Mouse (Mus musculus): ENCODE data around the gene C1qa. TPM values are rescaled to one million over a fixed set of nuclear protein-coding genes. Genes with fewer than 3 reads are reported as not detected.

Gene C1qa
- total and polyA plus RNA-seq, 3 experiments = 0.12 TPM; not detected in 2

DNA sequence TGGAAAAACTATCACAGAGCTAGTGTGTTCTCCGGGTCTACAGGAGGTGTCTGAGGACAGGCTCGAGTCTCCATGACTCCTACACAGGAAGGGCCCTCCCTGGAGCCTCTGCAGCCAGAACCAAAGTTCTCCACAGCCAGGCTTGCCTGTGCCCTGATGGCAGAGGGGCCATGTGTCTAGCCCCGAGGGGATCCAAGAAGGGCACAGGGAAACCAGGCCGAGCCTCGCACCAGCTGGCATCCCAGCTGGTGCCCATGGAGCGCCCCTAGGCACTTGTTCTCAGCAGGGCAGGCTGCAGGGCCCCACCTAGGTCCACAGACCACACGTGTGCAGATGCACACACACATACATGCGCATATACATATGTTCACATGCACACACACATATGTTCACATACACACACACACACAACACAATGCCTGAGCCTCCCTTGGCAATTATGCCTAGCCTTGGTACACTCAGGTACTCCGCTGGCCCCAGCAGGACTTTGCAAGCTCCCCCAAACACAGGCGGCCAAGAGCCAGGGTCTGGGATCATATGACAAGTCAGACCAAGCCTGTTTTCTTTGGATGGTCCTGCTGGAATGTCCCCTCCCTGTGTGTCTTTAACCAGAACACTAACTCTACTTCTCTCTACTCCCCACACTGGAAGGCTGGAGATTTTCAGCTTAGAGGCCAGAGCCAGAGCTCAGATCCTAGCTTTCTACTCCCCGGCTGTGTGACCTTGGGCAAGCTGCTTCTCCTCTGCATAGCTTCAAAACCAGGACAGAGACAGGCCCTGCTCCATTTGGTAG is 46.2 kb upstream of the C1qa start:
- H3K27me3 ChIP-seq (ENCODE audit: control insufficient read depth in 1 of 2, insufficient read depth in 2 of 2, low read length in 2 of 2) = peaks cover 0 to 1% of the 10 kb centered on the region in 2 experiments; a peak in 1 of 4 replicates
- H3K9me3 ChIP-seq (replicated peaks; ENCODE audit: insufficient read depth, low read length) = no peaks in the 10 kb centered on the region
- no peak overlapping the region for H3K27ac ChIP-seq (ENCODE audit: control insufficient read depth, low read depth, low read length)
- no peaks in the 10 kb centered on the region for H3K79me2 ChIP-seq (ENCODE audit: control insufficient read depth, insufficient read depth, low read length, poor library complexity)
- H3K36me3 ChIP-seq (ENCODE audit: control insufficient read depth in 1 of 2, insufficient read depth in 2 of 2, low read length in 2 of 2) = no peaks in the 10 kb centered on the region
- no peak for DNase-seq (ENCODE audit: low read depth, low spot score)
- H3K4me1 ChIP-seq (ENCODE audit: control insufficient read depth in 1 of 2, insufficient read depth in 2 of 2, low read length in 2 of 2) = no peaks in the 10 kb centered on the region
- no peak overlapping the region for H3K4me3 ChIP-seq (ENCODE audit: control insufficient read depth in 1 of 2, insufficient read depth in 1 of 2, low read depth in 2 of 2, low read length in 2 of 2)
- TF ChIP-seq MYB (IDR thresholded peaks at IDR 0.05; ENCODE audit: low read depth, low read length) (no peak), HCFC1 (IDR thresholded peaks at IDR 0.05; ENCODE audit: low read depth, low read length) (no peak), ZNF384 (IDR thresholded peaks at IDR 0.05; ENCODE audit: low read depth, low read length) (no peak), RAD21 (IDR thresholded peaks at IDR 0.05; ENCODE audit: low read depth, low read length) (no peak), MAZ (IDR thresholded peaks at IDR 0.05; ENCODE audit: low read depth, low read length) (no peak), NELFE (IDR thresholded peaks at IDR 0.05; ENCODE audit: low read depth, low read length) (no peak), JUND (IDR thresholded peaks at IDR 0.05; ENCODE audit: low read depth, low read length) (no peak), MYC (IDR thresholded peaks at IDR 0.05; ENCODE audit: low read depth, low read length) (no peak)
- no peak overlapping the region for H3K9ac ChIP-seq (ENCODE audit: control insufficient read depth, low read depth, low read length, poor library complexity, severe bottlenecking)

DNA sequence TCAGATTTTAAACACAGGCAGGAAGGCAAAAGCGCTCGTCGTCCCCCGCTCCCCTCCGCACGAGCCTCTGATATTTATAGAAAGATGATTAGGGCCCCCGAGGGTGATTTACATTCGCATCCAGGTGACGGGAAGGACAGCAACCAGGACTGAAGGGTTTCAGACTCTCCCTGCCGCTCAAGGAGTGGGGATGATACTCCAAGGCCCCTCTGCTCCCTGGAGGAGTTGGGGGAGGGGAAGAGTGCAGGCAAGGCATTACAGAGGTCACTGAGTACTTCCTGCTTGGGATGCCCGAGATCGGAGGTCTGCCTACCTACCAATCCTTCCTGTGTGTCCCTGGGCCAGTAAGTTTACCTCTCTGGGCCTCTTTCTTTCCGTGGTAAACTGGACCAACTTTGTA is 44.6 kb upstream of the C1qa start:
- H3K79me2 ChIP-seq (ENCODE audit: control insufficient read depth, insufficient read depth, low read length, poor library complexity) = no peaks in the 10 kb centered on the region

GRCm38 (mm10) chr4:136942761-136943160 is 44.2 kb upstream of the C1qa start:
- Histone ChIP-seq H3K4me1 (ENCODE audit: control insufficient read depth in 1 of 2, insufficient read depth in 2 of 2, low read length in 2 of 2) (no peaks in the 10 kb centered on the region), H3K27ac (ENCODE audit: control insufficient read depth, low read depth, low read length) (no peak overlapping the region), H3K27me3 (ENCODE audit: control insufficient read depth in 1 of 2, insufficient read depth in 2 of 2, low read length in 2 of 2) (peaks cover 0 to 1% of the 10 kb centered on the region in 2 experiments; a peak in 1 of 4 replicates), H3K36me3 (ENCODE audit: control insufficient read depth in 1 of 2, insufficient read depth in 2 of 2, low read length in 2 of 2) (no peaks in the 10 kb centered on the region), H3K9me3 (replicated peaks; ENCODE audit: insufficient read depth, low read length) (no peaks in the 10 kb centered on the region), H3K79me2 (ENCODE audit: control insufficient read depth, insufficient read depth, low read length, poor library complexity) (no peaks in the 10 kb centered on the region), H3K9ac (ENCODE audit: control insufficient read depth, low read depth, low read length, poor library complexity, severe bottlenecking) (no peak overlapping the region), H3K4me3 (ENCODE audit: control insufficient read depth in 1 of 2, insufficient read depth in 1 of 2, low read depth in 2 of 2, low read length in 2 of 2) (no peak overlapping the region)
- DNase-seq (ENCODE audit: low read depth, low spot score) = no peak
- TF ChIP-seq E2F4 (IDR thresholded peaks at IDR 0.05; ENCODE audit: borderline replicate concordance, low read depth, low read length) (no peak), ELF1 (IDR thresholded peaks at IDR 0.05; ENCODE audit: low read depth, low read length) (no peak), JUND (IDR thresholded peaks at IDR 0.05; ENCODE audit: low read depth, low read length) (no peak), POLR2A (IDR thresholded peaks at IDR 0.05; ENCODE audit: control insufficient read depth in 1 of 2, insufficient read depth in 1 of 2, low read depth in 1 of 2, low read length in 2 of 2, poor library complexity in 1 of 2) (no peak), MYB (IDR thresholded peaks at IDR 0.05; ENCODE audit: low read depth, low read length) (no peak), ZMIZ1 (IDR thresholded peaks at IDR 0.05; ENCODE audit: low read depth, low read length) (no peak), BHLHE40 (IDR thresholded peaks at IDR 0.05; ENCODE audit: borderline replicate concordance, low read depth, low read length) (no peak), TBP (IDR thresholded peaks at IDR 0.05; ENCODE audit: low read depth, low read length) (no peak), POLR2AphosphoS2 (IDR thresholded peaks at IDR 0.05; ENCODE audit: low read length) (no peak)

More for the DNA sequence above, 44.6 kb upstream of the C1qa start:
- Histone ChIP-seq H3K27me3 (ENCODE audit: control insufficient read depth in 1 of 2, insufficient read depth in 2 of 2, low read length in 2 of 2) (peaks cover 0 to 1% of the 10 kb centered on the region in 2 experiments; a peak in 1 of 4 replicates), H3K9me3 (replicated peaks; ENCODE audit: insufficient read depth, low read length) (no peaks in the 10 kb centered on the region), H3K9ac (ENCODE audit: control insufficient read depth, low read depth, low read length, poor library complexity, severe bottlenecking) (no peak overlapping the region), H3K27ac (ENCODE audit: control insufficient read depth, low read depth, low read length) (no peak overlapping the region), H3K36me3 (ENCODE audit: control insufficient read depth in 1 of 2, insufficient read depth in 2 of 2, low read length in 2 of 2) (no peaks in the 10 kb centered on the region), H3K4me1 (ENCODE audit: control insufficient read depth in 1 of 2, insufficient read depth in 2 of 2, low read length in 2 of 2) (no peaks in the 10 kb centered on the region), H3K4me3 (ENCODE audit: control insufficient read depth in 1 of 2, insufficient read depth in 1 of 2, low read depth in 2 of 2, low read length in 2 of 2) (no peak overlapping the region)
- TF ChIP-seq USF2 (IDR thresholded peaks at IDR 0.05; ENCODE audit: borderline replicate concordance in 1 of 2, insufficient read depth in 1 of 2, low read depth in 1 of 2, low read length in 2 of 2) (no peak), JUND (IDR thresholded peaks at IDR 0.05; ENCODE audit: low read depth, low read length) (no peak), MAFK (IDR thresholded peaks at IDR 0.05; ENCODE audit: borderline replicate concordance, low read depth, low read length) (no peak), MYB (IDR thresholded peaks at IDR 0.05; ENCODE audit: low read depth, low read length) (no peak)
- DNase-seq (ENCODE audit: low read depth, low spot score) = no peak

Data from MEL (cell line).